Mouse (Mus musculus) T-cell, adult 66 days (primary cell): ENCODE measurements around the gene 1110017D15Rik. TPM values are rescaled to one million over a fixed set of nuclear protein-coding genes. Genes with fewer than 3 reads are reported as not detected.

ENCODE experiments used
- total RNA-seq, 2 experiments: library from RNA; stranded (reverse); gene quantifications; 3 replicates in 1 of 2; 4 replicates in 1 of 2; pipeline ENCODE4 v1.2.4; 2023

1110017D15Rik gene
- total RNA-seq = not detected

DNA sequence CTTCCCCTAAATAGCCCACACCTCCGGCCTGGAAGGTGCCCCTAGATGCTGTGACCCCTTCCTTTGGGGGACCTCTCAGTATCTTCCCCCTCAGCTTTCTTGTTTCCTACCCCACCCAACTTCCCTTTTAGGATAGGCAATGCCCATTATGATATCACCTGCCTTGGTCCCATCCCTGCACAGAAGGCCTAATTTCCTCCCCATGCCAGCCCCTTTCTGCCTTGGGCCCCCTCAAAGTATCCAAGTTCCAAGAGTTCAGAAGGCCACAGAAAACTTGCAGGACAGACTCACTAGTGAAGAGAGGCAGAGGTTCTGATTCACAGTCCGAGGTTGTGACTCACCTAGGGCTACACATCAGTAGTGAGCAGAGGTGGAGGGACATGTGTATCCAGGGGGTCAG is at the start of gene 1110017D15Rik:
1110017D15Rik (minus strand) TSS at position 101 of the 400 bp plus-strand sequence.

DNA sequence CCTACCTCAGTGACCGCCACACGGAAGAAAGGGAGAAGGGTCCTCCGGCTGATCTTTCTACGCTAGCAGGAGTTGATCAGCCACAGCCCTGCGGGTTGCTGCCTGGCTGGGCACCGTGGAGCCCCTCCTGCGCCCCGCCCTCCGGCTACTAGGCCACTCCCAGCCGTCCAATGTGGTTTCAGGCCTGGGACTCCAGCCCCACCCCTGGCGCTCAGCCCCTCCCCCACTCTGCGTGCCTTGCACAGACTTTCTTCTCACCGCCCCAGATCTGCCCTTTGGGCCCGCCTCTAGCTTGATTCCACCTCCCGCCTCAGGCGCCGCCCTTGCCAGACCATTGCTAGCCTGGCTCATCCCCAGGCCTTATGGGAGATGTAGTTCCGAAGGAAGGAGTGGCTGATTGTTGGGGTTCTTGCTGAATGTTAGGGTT is 14.1 kb downstream of the 1110017D15Rik start, which contains the start of gene AI464131:
AI464131 (minus strand) TSS at position 91 of the 427 bp plus-strand sequence.

DNA sequence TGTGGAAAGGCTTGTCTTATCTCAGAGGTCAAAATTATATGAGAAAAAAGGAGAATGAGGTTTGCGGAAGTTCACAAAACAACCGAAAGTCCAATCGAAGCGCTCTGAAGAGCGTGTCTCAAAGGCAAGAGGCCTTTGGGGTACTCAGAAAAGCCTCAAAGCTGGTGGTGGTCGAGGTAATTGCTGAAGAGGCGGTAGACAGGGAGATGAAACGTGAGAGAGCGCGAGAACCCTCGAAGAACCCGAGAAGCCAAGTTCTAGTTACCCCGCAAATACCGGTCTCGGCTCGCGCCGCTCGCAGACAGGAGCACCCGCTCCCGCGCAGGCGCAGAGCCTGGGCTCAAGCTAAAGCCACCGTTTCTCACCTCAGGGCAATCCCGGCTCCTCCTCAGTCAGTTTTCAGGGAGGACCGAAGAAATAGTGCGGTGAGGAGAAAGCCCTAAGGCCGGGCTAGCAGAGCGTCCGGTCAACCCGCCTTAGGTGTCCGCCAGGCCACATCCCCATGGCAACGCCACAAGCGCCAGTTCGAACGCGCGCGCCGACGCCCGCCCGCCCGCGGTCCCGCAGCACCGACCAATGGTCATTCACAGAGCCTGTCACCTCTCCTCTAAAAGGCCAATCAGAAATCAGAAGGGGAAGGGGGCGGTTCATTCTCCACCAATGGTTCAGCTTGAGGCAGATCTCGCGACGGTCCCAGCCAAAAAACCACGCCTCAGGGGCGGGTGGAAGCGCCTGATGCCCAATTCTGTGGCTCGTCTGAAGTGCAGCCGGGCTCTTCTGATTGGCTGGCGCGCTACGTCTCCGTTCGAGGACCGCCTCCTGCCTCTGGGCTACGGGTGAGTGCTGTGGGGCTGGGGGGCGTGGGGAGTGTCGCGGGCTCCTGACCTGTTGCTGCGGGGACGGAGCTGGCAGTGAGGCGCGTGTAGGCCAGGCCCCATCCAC is 52.5 kb downstream of the 1110017D15Rik start, which contains the start of the genes Kif24 and Nudt2:
Kif24 (minus strand) TSS at position 543 of the 942 bp plus-strand sequence.
Nudt2 (plus strand) TSS at position 807 of the 942 bp plus-strand sequence.

Other genes starting within 250 kb of the 1110017D15Rik start
- 10 to 100 TPM; 64.8 to 74.1 TPM for gene Ubap2, start 242.2 kb downstream of the 1110017D15Rik start, total RNA-seq
- gene Dcaf12, start 202.4 kb downstream of the 1110017D15Rik start, total RNA-seq = 10 to 100 TPM; 32.4 to 37.0 TPM
- 10 to 100 TPM; 34.8 to 46.7 TPM for gene Ubap1, start 168.3 kb downstream of the 1110017D15Rik start, total RNA-seq
- 1 to 10 TPM; 1.7 to 2.2 TPM for gene Kif24, start 52.4 kb downstream of the 1110017D15Rik start, total RNA-seq
- gene Nudt2, start 52.2 kb downstream of the 1110017D15Rik start, total RNA-seq = 1 to 10 TPM; 6.0 to 7.1 TPM
- gene AI464131, start 14.3 kb downstream of the 1110017D15Rik start, total RNA-seq = not detected
- 10 to 100 TPM in 1 of 2 experiments, 1 to 10 TPM in 1; 9.9 to 14.5 TPM for gene Fam219a, start 52.2 kb upstream of the 1110017D15Rik start, total RNA-seq
- gene Dnaic1, start 52.4 kb upstream of the 1110017D15Rik start, total RNA-seq = not detected
- not detected for gene Enho, start 123.0 kb upstream of the 1110017D15Rik start, total RNA-seq
- not detected for gene Cntfr, start 179.8 kb upstream of the 1110017D15Rik start, total RNA-seq
- gene Il11ra1, start 182.7 kb upstream of the 1110017D15Rik start, total RNA-seq = 10 to 100 TPM; 19.6 to 21.7 TPM
- 10 to 100 TPM; 29.6 to 37.3 TPM for gene Rpp25l, start 196.2 kb upstream of the 1110017D15Rik start, total RNA-seq
- gene Dctn3, start 205.8 kb upstream of the 1110017D15Rik start, total RNA-seq = 10 to 100 TPM; 52.7 to 58.8 TPM
- under 1 TPM in 1 of 2 experiments, not detected in 1; 0.44 TPM for gene Arid3c, start 213.8 kb upstream of the 1110017D15Rik start, total RNA-seq
- gene Galt, start 237.9 kb upstream of the 1110017D15Rik start, total RNA-seq = 10 to 100 TPM; 57.6 to 57.9 TPM
- 10 to 100 TPM; 23.2 to 24.9 TPM for gene Sigmar1, start 238.8 kb upstream of the 1110017D15Rik start, total RNA-seq